Mouse (Mus musculus): Measurements from ENCODE around the gene Pvrig.
"Not testable (repeated sequence)": the region's sequence is repeated elsewhere in the genome, so short reads cannot be mapped to it uniquely, and the experiment has no call there.

Gene Pvrig

DNA sequence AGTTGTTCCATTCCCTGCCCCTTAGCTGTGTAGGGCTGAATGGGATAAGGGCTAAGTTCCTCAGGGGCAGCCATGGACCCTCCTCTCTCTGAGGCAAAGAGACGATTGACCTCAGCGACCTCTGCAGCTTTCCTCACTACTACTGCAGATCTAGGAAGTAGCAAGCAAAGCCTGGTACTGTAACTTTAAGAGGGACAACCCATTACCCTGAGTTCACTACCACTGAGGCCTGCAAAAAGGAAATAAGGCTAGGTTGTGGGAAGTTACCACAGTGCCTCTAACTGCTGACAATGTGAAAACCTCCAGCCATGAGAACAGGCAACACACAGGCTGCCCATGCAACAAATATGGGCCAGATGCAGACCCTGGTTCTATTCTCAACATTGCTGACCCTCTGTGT is at the start of gene Pvrig:
Gene Pvrig (plus strand): TSS at position 301 of the 400 bp plus-strand sequence.
- DNase-seq (ENCODE audit: low spot score in 2 of 2): no peak

DNA sequence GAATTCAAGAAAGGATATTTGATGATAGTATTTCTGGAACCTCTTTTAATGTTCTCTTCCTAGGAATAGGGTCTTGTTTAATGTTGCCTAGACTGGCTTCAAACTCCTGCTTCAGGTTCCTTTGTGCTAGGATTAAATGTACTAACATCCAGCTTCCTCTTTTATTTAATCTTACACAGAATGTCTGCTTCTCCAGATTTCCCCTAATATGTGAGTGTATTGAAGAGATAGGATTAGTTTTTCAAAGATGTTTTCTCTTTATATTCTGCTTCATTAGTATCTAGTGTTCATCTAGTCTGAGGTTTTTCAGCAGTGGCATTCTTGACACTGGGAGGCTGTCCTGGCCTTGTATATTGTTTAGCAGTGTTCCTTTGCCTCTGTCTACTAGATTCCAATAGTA is 47.6 kb upstream of the Pvrig start:
- DNase-seq (ENCODE audit: low spot score in 2 of 2): no peak

DNA sequence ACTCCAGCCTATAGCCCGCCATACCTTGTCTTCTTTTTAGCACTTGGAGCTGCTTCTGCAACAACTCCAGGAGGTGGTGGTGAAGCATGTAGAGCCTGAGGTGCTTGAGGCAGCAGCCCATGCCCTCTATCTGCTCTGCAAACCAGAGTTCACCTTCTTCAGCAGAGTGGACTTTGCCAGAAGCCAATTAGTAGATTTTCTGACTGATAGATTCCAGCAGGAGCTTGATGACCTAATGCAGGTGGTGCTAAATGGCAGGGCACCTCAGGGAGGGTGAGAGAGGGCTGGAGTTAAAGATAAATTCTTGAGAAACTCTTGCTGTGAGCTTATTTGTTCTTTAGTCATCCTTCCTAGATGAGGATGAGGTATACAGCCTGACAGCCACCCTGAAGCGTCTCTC is 42.1 kb upstream of the Pvrig start:
- no peak for DNase-seq (ENCODE audit: low spot score in 2 of 2)

DNA sequence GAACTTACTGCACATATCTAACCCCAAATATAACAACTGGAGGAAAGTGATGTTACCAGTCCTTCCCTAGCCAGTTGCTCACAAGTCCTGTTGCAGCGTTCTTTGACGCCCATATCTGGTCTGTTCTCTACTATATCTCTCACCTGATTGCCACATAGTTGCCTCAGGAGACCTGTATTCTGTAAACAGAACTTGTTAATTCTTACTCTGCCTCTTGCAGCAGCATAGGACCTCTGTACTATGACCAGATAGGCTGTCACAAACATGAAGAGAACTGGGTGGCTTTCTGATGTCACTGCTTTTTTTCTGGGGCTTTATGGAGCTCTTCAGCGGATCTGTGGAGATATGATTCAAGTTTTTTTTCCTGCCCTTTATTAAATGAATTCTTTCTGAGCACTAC is 29.0 kb upstream of the Pvrig start:
- DNase-seq (ENCODE audit: low spot score in 2 of 2): no peak

DNA sequence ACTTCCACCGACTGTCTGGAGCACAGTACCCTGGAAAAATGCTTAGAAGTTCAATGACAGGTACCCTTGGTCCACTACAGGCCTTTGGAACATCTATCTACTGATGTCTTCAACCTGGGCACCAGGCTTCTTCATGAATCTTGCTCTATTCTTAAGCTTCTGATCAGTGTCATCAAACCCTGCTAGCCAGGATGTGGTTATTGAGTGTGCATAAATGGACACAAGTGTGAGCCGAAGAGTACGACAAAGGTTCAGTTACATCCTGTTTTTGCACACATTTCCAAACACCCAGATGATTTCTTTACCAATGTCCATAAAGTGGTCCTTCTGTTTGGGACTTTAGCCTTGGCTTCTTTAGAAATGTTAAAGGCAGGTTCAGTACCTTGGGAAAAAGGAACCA is 1.5 kb downstream of the Pvrig start:
- no peak for DNase-seq (ENCODE audit: low spot score in 2 of 2)

DNA sequence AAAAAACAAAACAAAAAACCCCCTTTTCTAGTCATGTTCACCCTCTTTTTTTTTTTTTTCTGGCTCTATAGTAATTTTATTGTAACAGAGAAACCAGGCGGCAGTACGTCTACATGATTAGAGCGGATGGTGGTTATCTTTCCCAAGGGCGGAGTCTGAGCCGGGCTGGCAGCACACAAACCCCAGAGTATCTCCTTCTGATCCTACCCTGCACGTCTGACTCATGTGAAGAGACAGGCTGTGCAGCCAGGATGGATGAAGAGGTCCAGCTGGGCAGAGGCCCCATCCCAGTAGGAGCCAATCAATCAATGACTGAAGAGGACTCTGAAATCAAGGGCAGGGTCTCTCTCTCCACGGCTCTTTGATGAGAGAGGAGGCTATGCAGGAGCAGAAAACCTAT is 21.4 kb downstream of the Pvrig start:
- DNase-seq (ENCODE audit: low spot score in 2 of 2): not testable (repeated sequence)

DNA sequence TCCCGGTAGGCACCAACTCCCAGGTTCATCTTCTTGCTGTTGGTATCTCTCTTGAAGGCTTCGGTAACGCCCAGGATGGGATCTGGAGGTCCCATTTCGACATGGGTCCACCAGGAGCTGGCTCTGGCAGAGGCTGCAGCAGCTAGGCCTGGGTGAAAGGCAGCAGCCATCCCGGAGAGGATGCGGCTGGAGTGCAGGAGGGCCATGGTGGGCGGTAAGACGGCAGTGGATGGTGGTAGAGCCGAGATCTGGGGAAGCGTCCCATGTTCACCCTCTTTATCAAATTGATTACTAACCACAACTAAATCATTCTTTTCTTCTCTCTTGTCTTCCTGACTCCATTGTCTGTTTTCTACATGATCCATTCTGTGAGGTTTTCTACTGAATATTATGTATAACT is 23.6 kb downstream of the Pvrig start:
- not testable (repeated sequence) for DNase-seq (ENCODE audit: low spot score in 2 of 2)

All from spleen, postnatal 14 days (tissue).